ENCODE assay signal across 13 mouse cellular contexts in genomic region chr9:71361961-71362360, GRCm38 (mm10).
DNase-seq lines count a peak whose midpoint lies in the region; ATAC-seq lines count a peak whose summit lies in the region.
"Had no signal": no experiment of that assay in that cellular context is flagged by ENCODE, and none has a peak within 500 bp of the region (broad histone marks: within the 10 kb centered on the region; RNA-seq: fewer than 3 reads in every experiment).

No protein-coding gene starts in this region.

- no peak for DNase-seq in kidney, adult 9 months
- DNase-seq in gastrocnemius, adult 18-20 months (ENCODE audit: low spot score): peak; percentile 72
- peak; percentile 33 to 56 for DNase-seq in heart, adult 9 months (ENCODE audit: low spot score in 2 of 2)
- DNase-seq in skeletal muscle tissue, adult 2 months (ENCODE audit: low read depth, low spot score): peak; percentile 51
- no peak for DNase-seq in layer of hippocampus, postnatal 10 days (ENCODE audit: low spot score in 2 of 2)
- no peak for DNase-seq in natural killer cell, adult 2 months (ENCODE audit: low spot score in 2 of 2)
- DNase-seq: cerebellum, adult 2 months; thymus, adult 18-20 months had no signal

- H3K4me1 ChIP-seq in kidney, embryonic 15.5 days: peaks cover 27% of the 10 kb centered on the region; the same call in 1 of the 2 replicates

- no peaks in the 10 kb centered on the region for H3K9me3 ChIP-seq in kidney, embryonic 15.5 days (replicated peaks)
- H3K9me3 ChIP-seq: forebrain, embryonic 13.5 days; neural tube, embryonic 15.5 days had no signal

- ATAC-seq in kidney, embryonic 15.5 days (replicated peaks; ENCODE audit: low FRiP score): no peak
- ATAC-seq: CD4-positive, CD25-positive, alpha-beta regulatory T cell, adult 4 months; forebrain, embryonic 13.5 days; hindbrain, postnatal 0 days had no signal

- H3K36me3 ChIP-seq in kidney, embryonic 15.5 days: no peaks in the 10 kb centered on the region
- H3K36me3 ChIP-seq: neural tube, embryonic 15.5 days had no signal

- no peak overlapping the region for H3K9ac ChIP-seq in kidney, embryonic 15.5 days
- H3K9ac ChIP-seq: forebrain, embryonic 13.5 days; neural tube, embryonic 15.5 days had no signal

- H3K4me2 ChIP-seq in kidney, embryonic 15.5 days: no peak overlapping the region
- H3K4me2 ChIP-seq: forebrain, embryonic 13.5 days; neural tube, embryonic 15.5 days had no signal

- peak overlapping the region; percentile 78 for H3K27ac ChIP-seq in kidney, embryonic 15.5 days
- H3K27ac ChIP-seq: forebrain, embryonic 13.5 days; hindbrain, postnatal 0 days; neural tube, embryonic 15.5 days had no signal

- no peaks in the 10 kb centered on the region for H3K27me3 ChIP-seq in kidney, embryonic 15.5 days
- H3K27me3 ChIP-seq: forebrain, embryonic 13.5 days; neural tube, embryonic 15.5 days had no signal

- 70% methylated on average over 5 of the region's 5 CpGs for WGBS in kidney, embryonic 15.5 days

- no peak overlapping the region for H3K4me3 ChIP-seq in kidney, embryonic 15.5 days (replicated peaks)
- H3K4me3 ChIP-seq: forebrain, embryonic 13.5 days; neural tube, embryonic 15.5 days had no signal

Comparison
In these comparisons a context has a peak if more than half of its experiments do, and no peak if none do; other contexts are left out.
1. DNase-seq: peak in gastrocnemius, adult 18-20 months (single experiment), heart, adult 9 months (2 of 2) and skeletal muscle tissue, adult 2 months (single experiment); none in kidney, adult 9 months (single experiment), layer of hippocampus, postnatal 10 days (0 of 2) and natural killer cell, adult 2 months (0 of 2).